Mouse (Mus musculus): ENCODE results near the gene Pdia2. TPM values are rescaled to one million over a fixed set of nuclear protein-coding genes. Genes with fewer than 3 reads are reported as not detected.
A peak's percentile ranks its signal among the peaks of the same experiment; 100 is the strongest.

The Pdia2 gene
- polyA plus RNA-seq, 1 experiment from 2014 or later, result 16.3 TPM

GRCm38 (mm10) chr17:26204766-26205165 is 5.9 kb upstream of the Pdia2 start:
- no peak overlapping the region for H3K27ac ChIP-seq (ENCODE audit: low read depth, low read length)
- H3K9ac ChIP-seq (ENCODE audit: low read depth, low read length), result no peak overlapping the region
- no peak overlapping the region for H3K4me3 ChIP-seq (ENCODE audit: low read depth, low read length)
- H3K36me3 ChIP-seq (ENCODE audit: control insufficient read depth, insufficient read depth), result no peaks in the 10 kb centered on the region
- no peak overlapping the region for H3K4me2 ChIP-seq (replicated peaks; ENCODE audit: low read depth)
- TF ChIP-seq CTCF (IDR thresholded peaks at IDR 0.05; ENCODE audit: low read depth), result no peak
- no peaks in the 10 kb centered on the region for H3K9me3 ChIP-seq (ENCODE audit: control insufficient read depth)
- ATAC-seq, result no peak
- 60% methylated on average over 11 of the region's 11 CpGs for WGBS
- peaks cover 29% of the 10 kb centered on the region for H3K27me3 ChIP-seq (replicated peaks; ENCODE audit: control insufficient read depth, insufficient read depth, low read length)
- H3K4me1 ChIP-seq (replicated peaks; ENCODE audit: control insufficient read depth, insufficient read depth, low read length), result no peaks in the 10 kb centered on the region; the same call in 1 of the 2 replicates

DNA sequence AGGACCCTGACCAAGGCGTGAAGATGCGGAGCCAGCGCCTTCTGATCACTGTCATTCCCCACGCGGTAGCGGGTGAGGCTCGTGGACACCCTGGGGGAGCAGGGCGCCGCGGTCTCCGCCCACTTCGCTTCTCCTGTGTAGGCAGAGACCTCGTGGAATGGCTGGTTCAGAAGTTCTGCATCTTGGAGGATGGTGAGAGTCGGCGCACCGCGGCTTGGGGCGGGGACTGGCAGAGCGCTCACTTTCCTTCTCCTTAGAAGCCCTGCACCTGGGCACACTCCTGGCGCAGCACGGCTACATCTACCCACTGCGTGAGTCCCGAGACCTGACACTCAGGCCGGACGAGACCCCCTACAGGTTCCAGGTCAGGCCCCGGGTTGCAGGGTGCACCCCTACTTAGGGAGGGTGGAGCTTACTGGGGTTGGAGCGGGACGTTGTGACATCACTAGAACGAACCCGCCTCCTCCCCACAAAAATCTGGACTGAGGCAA is 4.5 kb upstream of the Pdia2 start:
- H3K27ac ChIP-seq (ENCODE audit: low read depth, low read length), result no peak overlapping the region
- ATAC-seq, result no peak
- peak overlapping the region; percentile 48 for H3K4me3 ChIP-seq (ENCODE audit: low read depth, low read length)
- H3K9ac ChIP-seq (ENCODE audit: low read depth, low read length), result peak overlapping the region; percentile 22; the same call in 1 of the 2 replicates
- H3K9me3 ChIP-seq (ENCODE audit: control insufficient read depth), result no peaks in the 10 kb centered on the region
- peak overlapping the region; percentile 91 for H3K4me2 ChIP-seq (replicated peaks; ENCODE audit: low read depth)
- H3K4me1 ChIP-seq (replicated peaks; ENCODE audit: control insufficient read depth, insufficient read depth, low read length), result no peaks in the 10 kb centered on the region; the same call in 1 of the 2 replicates
- H3K36me3 ChIP-seq (ENCODE audit: control insufficient read depth, insufficient read depth), result no peaks in the 10 kb centered on the region
- H3K27me3 ChIP-seq (replicated peaks; ENCODE audit: control insufficient read depth, insufficient read depth, low read length), result peaks cover 29% of the 10 kb centered on the region
- WGBS, result under 1% methylated on average over 29 of the region's 30 CpGs
- no peak for TF ChIP-seq CTCF (IDR thresholded peaks at IDR 0.05; ENCODE audit: low read depth)

- peak within 1 kb of the TSS; percentile 91 for H3K4me2 ChIP-seq (replicated peaks; ENCODE audit: low read depth)
- H3K9me3 ChIP-seq (ENCODE audit: control insufficient read depth), result no peaks in the 10 kb centered on the region
- no peaks in the 10 kb centered on the region; the same call in 1 of the 2 replicates for H3K4me1 ChIP-seq (replicated peaks; ENCODE audit: control insufficient read depth, insufficient read depth, low read length)
- 4% methylated on average over 22 of the region's 22 CpGs for WGBS
- TF ChIP-seq CTCF (IDR thresholded peaks at IDR 0.05; ENCODE audit: low read depth), result no peak
- peak within 1 kb of the TSS; percentile 48 for H3K4me3 ChIP-seq (ENCODE audit: low read depth, low read length)
- H3K36me3 ChIP-seq (ENCODE audit: control insufficient read depth, insufficient read depth), result peaks cover under 1% of the 10 kb centered on the region; the same call in 1 of the 2 replicates
- peaks cover 29% of the 10 kb centered on the region for H3K27me3 ChIP-seq (replicated peaks; ENCODE audit: control insufficient read depth, insufficient read depth, low read length)
- H3K27ac ChIP-seq (ENCODE audit: low read depth, low read length), result no peak within 1 kb of the TSS
- peak within 1 kb of the TSS; percentile 22; the same call in 1 of the 2 replicates for H3K9ac ChIP-seq (ENCODE audit: low read depth, low read length)
- no peak for ATAC-seq
Measured at GRCm38 (mm10) chr17:26202737-26203136, 3.9 kb upstream of the Pdia2 start, which contains the start of gene Rgs11. Gene Rgs11, plus strand, starts transcription at chr17:26202951.

- H3K4me1 ChIP-seq (replicated peaks; ENCODE audit: control insufficient read depth, insufficient read depth, low read length), result no peaks in the 10 kb centered on the region; the same call in 1 of the 2 replicates
- no peak for ATAC-seq
- TF ChIP-seq CTCF (IDR thresholded peaks at IDR 0.05; ENCODE audit: low read depth), result no peak
- no peak overlapping the region for H3K4me3 ChIP-seq (ENCODE audit: low read depth, low read length)
- H3K4me2 ChIP-seq (replicated peaks; ENCODE audit: low read depth), result no peak overlapping the region; the same call in 1 of the 2 replicates
- no peak overlapping the region for H3K27ac ChIP-seq (ENCODE audit: low read depth, low read length)
- H3K9me3 ChIP-seq (ENCODE audit: control insufficient read depth), result no peaks in the 10 kb centered on the region
- peaks cover 6% of the 10 kb centered on the region; the same call in 1 of the 2 replicates for H3K36me3 ChIP-seq (ENCODE audit: control insufficient read depth, insufficient read depth)
- H3K9ac ChIP-seq (ENCODE audit: low read depth, low read length), result no peak overlapping the region
- H3K27me3 ChIP-seq (replicated peaks; ENCODE audit: control insufficient read depth, insufficient read depth, low read length), result peaks cover 29% of the 10 kb centered on the region
Measured at GRCm38 (mm10) chr17:26201998-26202397, 3.1 kb upstream of the Pdia2 start.

DNA sequence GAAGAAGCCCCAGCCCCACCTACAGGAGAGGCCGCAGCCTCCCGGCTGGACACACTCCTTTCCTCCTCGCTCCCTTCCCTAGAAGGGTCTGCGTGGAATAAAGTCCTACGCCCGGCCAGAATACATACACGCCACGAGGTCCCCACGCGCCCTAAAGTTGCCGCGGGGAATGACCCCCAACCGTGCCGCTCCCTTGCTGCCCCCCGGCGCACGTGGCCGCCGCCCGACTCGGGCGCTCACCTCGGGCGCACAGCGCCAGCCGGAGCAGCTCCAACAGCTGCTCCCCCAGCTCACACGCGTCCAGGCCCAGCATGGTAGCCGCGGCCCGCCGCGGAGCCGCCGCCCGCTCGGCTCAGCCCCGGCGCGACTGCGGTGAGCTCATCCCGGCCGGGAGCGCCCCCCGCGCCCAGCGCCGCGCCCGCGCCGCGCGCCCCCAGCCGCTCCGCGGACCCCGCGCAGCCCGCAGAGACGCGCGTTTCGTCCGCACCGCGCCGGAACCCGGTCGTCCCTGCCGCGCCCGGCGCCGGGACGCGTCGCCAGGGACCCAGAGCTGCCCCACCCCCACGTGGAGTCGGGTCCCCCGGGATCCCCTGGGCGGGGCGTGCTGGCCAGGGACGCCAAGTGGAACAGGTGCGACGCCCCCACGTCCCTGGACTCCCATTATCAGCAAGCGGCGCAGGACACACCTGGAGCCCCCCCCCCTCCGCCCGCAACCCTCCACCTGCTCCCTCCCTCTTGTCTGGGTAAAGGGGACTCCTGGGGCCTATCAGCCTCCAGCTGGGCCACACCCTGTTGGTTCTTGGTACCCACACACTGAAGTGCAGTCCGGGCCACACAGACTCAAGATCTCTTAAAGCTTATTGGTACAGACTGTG is 2.2 kb upstream of the Pdia2 start:
- Histone ChIP-seq H3K36me3 (ENCODE audit: control insufficient read depth, insufficient read depth) (peaks cover 13% of the 10 kb centered on the region), H3K4me2 (replicated peaks; ENCODE audit: low read depth) (peak overlapping the region; percentile 99), H3K27me3 (replicated peaks; ENCODE audit: control insufficient read depth, insufficient read depth, low read length) (peaks cover 29% of the 10 kb centered on the region), H3K9me3 (ENCODE audit: control insufficient read depth) (no peaks in the 10 kb centered on the region), H3K4me1 (replicated peaks; ENCODE audit: control insufficient read depth, insufficient read depth, low read length) (no peaks in the 10 kb centered on the region; the same call in 1 of the 2 replicates), H3K4me3 (ENCODE audit: low read depth, low read length) (peak overlapping the region; percentile 46), H3K27ac (ENCODE audit: low read depth, low read length) (no peak overlapping the region), H3K9ac (ENCODE audit: low read depth, low read length) (peak overlapping the region; percentile 51)
- WGBS, result under 1% methylated on average over 86 of the region's 92 CpGs
- no peak for TF ChIP-seq CTCF (IDR thresholded peaks at IDR 0.05; ENCODE audit: low read depth)
- ATAC-seq, result no peak; the same call in 1 of the 2 replicates

GRCm38 (mm10) chr17:26192481-26193190 is 6.3 kb downstream of the Pdia2 start:
- no peak for ATAC-seq
- Histone ChIP-seq H3K27me3 (replicated peaks; ENCODE audit: control insufficient read depth, insufficient read depth, low read length) (no peaks in the 10 kb centered on the region), H3K9me3 (ENCODE audit: control insufficient read depth) (no peaks in the 10 kb centered on the region), H3K36me3 (ENCODE audit: control insufficient read depth, insufficient read depth) (peaks cover 94% of the 10 kb centered on the region), H3K4me3 (ENCODE audit: low read depth, low read length) (no peak overlapping the region), H3K27ac (ENCODE audit: low read depth, low read length) (no peak overlapping the region), H3K4me2 (replicated peaks; ENCODE audit: low read depth) (no peak overlapping the region), H3K4me1 (replicated peaks; ENCODE audit: control insufficient read depth, insufficient read depth, low read length) (no peaks in the 10 kb centered on the region), H3K9ac (ENCODE audit: low read depth, low read length) (no peak overlapping the region)
- WGBS, result 96% methylated on average over 15 of the region's 15 CpGs
- TF ChIP-seq CTCF (IDR thresholded peaks at IDR 0.05; ENCODE audit: low read depth), result no peak

Measured in intestine, postnatal 0 days (tissue).